Comparison of ENCODE assay signal across 8 mouse cellular contexts in genomic region chr7:90040581-90041340, GRCm38 (mm10). TPM values are rescaled to one million over a fixed set of nuclear protein-coding genes. Genes with fewer than 3 reads are reported as not detected.
DNase-seq lines count a peak whose midpoint lies in the region; ATAC-seq lines count a peak whose summit lies in the region.
"Had no signal": no experiment of that assay in that cellular context is flagged by ENCODE, and none has a peak within 500 bp of the region (broad histone marks: within the 10 kb centered on the region; RNA-seq: fewer than 3 reads in every experiment).

No protein-coding gene starts in this region.

- H3K4me2 ChIP-seq in heart, embryonic 13.5 days: no peak overlapping the region
- peak overlapping the region; percentile 56 for H3K4me2 ChIP-seq in liver, embryonic 12.5 days
- no peak overlapping the region for H3K4me2 ChIP-seq in neural tube, embryonic 15.5 days
- H3K4me2 ChIP-seq: neural tube, embryonic 12.5 days had no signal

- no peaks in the 10 kb centered on the region for H3K36me3 ChIP-seq in heart, embryonic 13.5 days
- no peaks in the 10 kb centered on the region for H3K36me3 ChIP-seq in liver, embryonic 12.5 days
- H3K36me3 ChIP-seq in neural tube, embryonic 15.5 days: no peaks in the 10 kb centered on the region
- H3K36me3 ChIP-seq: neural tube, embryonic 12.5 days had no signal

- peak; percentile 96 for DNase-seq in adipocyte (ENCODE audit: low spot score)
- DNase-seq in adrenal gland, postnatal 25 days: peak; percentile 48
- no peak for DNase-seq in cerebellum, postnatal 4 days (ENCODE audit: low spot score in 2 of 2)

- H3K27me3 ChIP-seq in heart, embryonic 13.5 days (replicated peaks): no peaks in the 10 kb centered on the region
- H3K27me3 ChIP-seq in liver, embryonic 12.5 days (replicated peaks): no peaks in the 10 kb centered on the region
- no peaks in the 10 kb centered on the region for H3K27me3 ChIP-seq in neural tube, embryonic 15.5 days (replicated peaks)
- H3K27me3 ChIP-seq: neural tube, embryonic 12.5 days had no signal

- H3K9me3 ChIP-seq in heart, embryonic 13.5 days: no peaks in the 10 kb centered on the region
- H3K9me3 ChIP-seq in liver, embryonic 12.5 days (replicated peaks): no peaks in the 10 kb centered on the region
- H3K9me3 ChIP-seq in neural tube, embryonic 15.5 days (replicated peaks): no peaks in the 10 kb centered on the region
- H3K9me3 ChIP-seq: neural tube, embryonic 12.5 days had no signal

- no peak overlapping the region for H3K9ac ChIP-seq in heart, embryonic 13.5 days
- H3K9ac ChIP-seq in liver, embryonic 12.5 days: peak overlapping the region; percentile 69
- no peak overlapping the region for H3K9ac ChIP-seq in neural tube, embryonic 15.5 days (replicated peaks)
- H3K9ac ChIP-seq: neural tube, embryonic 12.5 days had no signal

- H3K27ac ChIP-seq in heart, embryonic 13.5 days (replicated peaks): peak overlapping the region; percentile 53
- H3K27ac ChIP-seq in liver, embryonic 12.5 days: peak overlapping the region; percentile 91
- no peak overlapping the region for H3K27ac ChIP-seq in neural tube, embryonic 15.5 days (replicated peaks)
- H3K27ac ChIP-seq: neural tube, embryonic 12.5 days had no signal

- peaks cover 26% of the 10 kb centered on the region for H3K4me1 ChIP-seq in heart, embryonic 13.5 days
- H3K4me1 ChIP-seq in liver, embryonic 12.5 days: peaks cover 76% of the 10 kb centered on the region
- no peaks in the 10 kb centered on the region for H3K4me1 ChIP-seq in neural tube, embryonic 15.5 days
- H3K4me1 ChIP-seq: neural tube, embryonic 12.5 days had no signal

- no peak for ATAC-seq in heart, embryonic 13.5 days (ENCODE audit: extremely low read depth, insufficient number of reproducible peaks, low FRiP score, low TSS enrichment)
- ATAC-seq in liver, embryonic 12.5 days: peak; percentile 53
- ATAC-seq in megakaryocyte-erythroid progenitor cell, adult 5-6 weeks (replicated peaks; ENCODE audit: low FRiP score, low TSS enrichment, poor library complexity, severe bottlenecking): no peak
- ATAC-seq in neural tube, embryonic 15.5 days (ENCODE audit: low FRiP score): no peak

- WGBS in heart, embryonic 13.5 days: 47% methylated on average over 11 of the region's 11 CpGs
- 58% methylated on average over 11 of the region's 11 CpGs for WGBS in liver, embryonic 12.5 days (ENCODE audit: insufficient replicate concordance)
- 84% methylated on average over 11 of the region's 11 CpGs for WGBS in neural tube, embryonic 15.5 days

- H3K4me3 ChIP-seq in heart, embryonic 13.5 days: no peak overlapping the region
- H3K4me3 ChIP-seq in liver, embryonic 12.5 days: no peak overlapping the region
- no peak overlapping the region for H3K4me3 ChIP-seq in neural tube, embryonic 15.5 days (replicated peaks)
- H3K4me3 ChIP-seq: neural tube, embryonic 12.5 days had no signal

RNA-seq across cellular contexts. Expression of gene Eed, which starts 60.0 kb away (rescaled TPM):
- total RNA-seq in adrenal gland, postnatal 25 days (2021): 61.3 and 63.6 TPM in 2 replicates
- polyA plus RNA-seq in heart, embryonic 13.5 days (2015; fragmentation: Nextera tagmentation; extraction: Ambion mirVana): 42.0 and 45.5 TPM in 2 replicates
- polyA plus RNA-seq in liver, embryonic 12.5 days (2016; fragmentation: Nextera tagmentation; extraction: Ambion mirVana): 58.1 and 61.5 TPM in 2 replicates
- total RNA-seq in megakaryocyte-erythroid progenitor cell, adult 5-6 weeks (2014; fragmentation: Nextera tagmentation): 97.7 and 117 TPM in 2 replicates
- total RNA-seq in megakaryocyte-erythroid progenitor cell, adult 5-6 weeks (2017): 131 and 152 TPM in 2 replicates
- 27.5 and 37.3 TPM in 2 replicates for polyA plus RNA-seq in neural tube, embryonic 15.5 days (2015; fragmentation: Nextera tagmentation; extraction: Ambion mirVana)

Comparison
In these comparisons a context has a peak if more than half of its experiments do, and no peak if none do; other contexts are left out.
1. DNase-seq: peak in adipocyte (single experiment) and adrenal gland, postnatal 25 days (single experiment); none in cerebellum, postnatal 4 days (0 of 2).